Mouse (Mus musculus): Measurements from ENCODE around the gene Habp4.

The Habp4 gene

GRCm38 (mm10) chr13:64161548-64161915, at the start of gene Habp4:
Gene Habp4 (plus strand): TSS chr13:64161824.
- DNase-seq (ENCODE audit: low read depth), result peak; percentile 94

GRCm38 (mm10) chr13:64117442-64117841, 44.2 kb upstream of the Habp4 start:
- no peak for DNase-seq (ENCODE audit: low read depth)

DNA sequence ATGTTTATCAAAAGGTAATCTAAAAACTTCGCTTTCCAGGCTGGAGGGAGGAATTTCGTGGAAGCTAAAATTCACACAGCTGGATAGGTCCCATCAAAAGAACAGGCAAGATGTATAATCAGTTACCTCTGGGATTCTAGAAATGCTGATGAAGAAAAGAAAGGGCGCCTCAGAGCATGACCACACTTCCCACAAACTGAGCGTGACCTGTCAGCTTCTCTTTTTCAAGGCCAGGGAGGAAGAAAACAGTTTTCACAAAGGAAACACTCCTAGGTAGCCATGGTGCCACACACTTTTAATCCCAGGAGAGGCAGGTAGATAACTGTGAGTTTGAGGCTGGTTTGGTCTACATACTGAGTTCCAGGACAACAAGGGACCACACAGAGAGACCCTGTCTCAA, 40.9 kb upstream of the Habp4 start:
- no peak for DNase-seq (ENCODE audit: low read depth)

DNA sequence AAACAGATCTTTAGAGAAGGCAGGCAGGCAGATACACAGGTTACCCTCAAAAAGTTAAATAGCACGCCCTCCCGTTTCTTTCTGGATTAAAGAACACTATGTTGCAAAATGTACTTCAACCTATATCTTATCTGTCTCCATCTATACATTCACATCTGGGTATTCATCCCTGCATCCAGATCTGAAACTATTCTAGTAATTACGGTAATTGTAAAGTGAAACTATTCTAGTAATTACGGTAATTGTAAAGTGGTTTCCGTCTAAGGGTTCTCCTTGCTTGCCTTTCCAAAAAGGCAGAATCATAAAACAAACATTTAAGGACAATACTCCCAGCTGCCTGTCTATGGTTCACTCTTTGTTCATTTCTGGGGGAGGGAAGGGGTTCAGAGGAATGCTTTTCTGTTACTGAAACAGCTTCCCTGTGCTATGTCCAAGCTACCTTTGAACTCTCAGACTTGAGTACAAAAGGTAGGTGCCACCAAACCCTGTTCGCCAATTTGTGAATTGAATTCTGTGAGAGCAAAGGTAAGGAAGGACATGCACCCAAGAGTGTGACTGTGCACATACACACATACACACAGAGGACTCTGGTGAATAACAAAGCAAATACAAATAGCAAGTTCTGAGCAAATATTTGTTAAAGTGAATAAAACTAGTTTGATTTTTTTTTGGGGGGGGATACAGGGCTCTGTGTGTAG, 38.0 kb upstream of the Habp4 start:
- no peak for DNase-seq (ENCODE audit: low read depth)

GRCm38 (mm10) chr13:64124886-64125285, 36.7 kb upstream of the Habp4 start:
- DNase-seq (ENCODE audit: low read depth), result no peak

GRCm38 (mm10) chr13:64126316-64126715, 35.3 kb upstream of the Habp4 start:
- DNase-seq (ENCODE audit: low read depth), result no peak

- no peak for DNase-seq (ENCODE audit: low read depth)
Observed at GRCm38 (mm10) chr13:64128858-64129615, 32.6 kb upstream of the Habp4 start, which contains the start of gene Slc35d2. Gene Slc35d2 (minus strand): TSS chr13:64129368.

DNA sequence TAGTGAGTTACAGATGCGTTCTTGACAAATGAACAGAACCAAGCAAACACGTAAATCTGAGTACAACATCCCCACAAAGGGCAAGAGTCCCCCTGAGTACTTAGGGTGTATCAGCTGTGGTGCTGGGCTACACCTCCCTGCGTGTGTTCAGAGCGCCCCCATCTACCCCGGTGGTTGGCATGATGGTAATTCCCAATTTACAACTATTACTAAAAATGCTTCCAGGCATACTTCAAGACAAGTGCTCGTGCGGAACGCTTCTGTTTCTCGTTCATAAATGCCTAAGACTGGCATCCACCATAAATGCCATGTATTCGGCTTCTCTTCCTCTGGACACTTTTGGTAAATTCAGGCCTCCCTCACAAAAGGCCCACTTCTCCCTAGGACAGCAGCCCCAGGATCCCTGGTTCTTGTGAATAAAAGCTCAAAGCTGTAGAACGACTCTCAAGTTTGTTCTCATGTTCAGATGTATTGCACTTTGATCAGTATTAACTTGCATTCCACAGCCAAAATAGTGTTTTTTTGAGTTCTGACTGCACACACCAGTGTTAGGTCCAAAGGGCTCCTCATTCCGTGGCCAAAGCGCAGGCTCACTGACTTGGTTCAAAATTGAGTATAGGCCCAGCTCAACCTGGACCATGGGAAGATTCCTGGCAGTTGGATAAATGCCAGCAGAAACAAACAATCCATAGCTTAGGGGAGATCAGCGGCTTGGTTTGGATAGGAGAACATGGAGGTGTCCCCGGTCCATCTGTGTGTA, 31.8 kb upstream of the Habp4 start:
- DNase-seq (ENCODE audit: low read depth), result no peak

- no peak for DNase-seq (ENCODE audit: low read depth)
Observed at GRCm38 (mm10) chr13:64150121-64150520, 11.5 kb upstream of the Habp4 start.

DNA sequence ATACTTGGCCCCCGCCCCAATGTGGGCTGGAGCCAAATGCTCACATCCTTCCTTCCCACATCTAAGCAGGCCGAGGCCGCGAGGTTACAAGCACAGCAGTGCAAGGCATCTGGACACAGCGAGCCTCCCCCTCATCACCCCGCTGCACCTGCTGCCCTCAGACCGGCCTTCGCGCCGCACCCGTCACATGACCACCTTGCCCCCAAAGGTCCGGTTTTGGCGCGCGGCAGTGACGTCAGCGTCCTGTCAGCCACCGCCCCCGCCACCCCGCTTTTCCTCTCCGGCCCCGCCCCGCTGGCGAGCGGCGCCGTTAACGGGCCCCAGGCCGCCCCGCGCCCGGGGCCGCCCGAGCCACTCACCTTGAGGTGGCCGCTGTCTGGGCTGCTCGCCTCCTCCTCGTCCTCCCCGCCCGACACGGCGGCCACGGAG, 9.4 kb upstream of the Habp4 start:
- DNase-seq (ENCODE audit: low read depth), result peak; percentile 76

- DNase-seq (ENCODE audit: low read depth), result no peak
Observed at GRCm38 (mm10) chr13:64152671-64153082, 8.9 kb upstream of the Habp4 start.

GRCm38 (mm10) chr13:64153083-64153682, 8.4 kb upstream of the Habp4 start, which contains the start of gene Zfp367:
Gene Zfp367 (minus strand): TSS chr13:64153202.
- peak; percentile 96 for DNase-seq (ENCODE audit: low read depth)

DNA sequence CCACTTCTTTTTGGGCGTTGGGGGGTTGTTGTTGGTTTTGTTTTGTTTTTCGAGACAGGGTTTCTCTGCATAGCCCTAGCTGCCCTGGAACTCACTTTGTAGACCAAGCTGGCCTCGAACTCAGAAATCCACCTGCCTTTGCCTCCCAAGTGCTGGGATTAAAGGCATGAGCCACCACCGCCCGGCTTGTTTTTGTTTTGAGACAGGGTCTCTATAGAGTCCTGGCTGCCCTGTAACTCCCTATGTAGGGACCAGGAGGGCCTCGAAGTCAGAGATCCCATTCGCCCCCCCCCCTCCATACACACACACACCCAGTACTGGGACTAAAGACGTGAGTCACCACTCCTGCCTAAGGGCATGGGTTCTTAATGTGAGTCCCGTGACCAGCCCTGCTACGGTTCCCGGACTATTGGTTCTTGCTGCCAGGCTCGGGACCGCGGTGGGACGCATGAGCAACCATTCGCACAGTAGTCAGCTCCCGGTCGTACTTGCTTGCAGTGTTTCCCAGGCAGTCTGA, 7.8 kb upstream of the Habp4 start:
- DNase-seq (ENCODE audit: low read depth), result no peak

- DNase-seq (ENCODE audit: low read depth), result no peak
Observed at GRCm38 (mm10) chr13:64154651-64155050, 7.0 kb upstream of the Habp4 start.

GRCm38 (mm10) chr13:64155171-64155571, 6.5 kb upstream of the Habp4 start:
- no peak for DNase-seq (ENCODE audit: low read depth)

DNA sequence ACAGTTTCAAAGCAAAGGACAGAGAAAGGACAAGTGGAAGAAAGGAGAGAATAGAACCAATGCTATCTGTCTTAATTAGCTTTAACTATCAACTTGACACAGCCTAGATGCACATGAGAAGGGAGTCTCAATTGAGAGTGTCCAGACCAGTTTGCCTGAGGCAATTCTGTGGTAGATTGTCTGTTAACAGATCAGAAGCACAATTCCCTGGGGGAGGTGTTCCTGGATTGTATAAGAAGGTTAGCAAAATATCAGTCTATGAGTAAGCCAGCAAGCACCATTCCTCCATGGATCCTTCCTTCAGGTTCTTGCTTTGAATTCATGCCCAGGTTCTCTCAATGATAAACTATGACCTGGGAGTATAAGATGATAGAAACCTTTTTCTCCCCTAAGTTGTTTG, 4.7 kb upstream of the Habp4 start:
- DNase-seq (ENCODE audit: low read depth), result no peak

DNA sequence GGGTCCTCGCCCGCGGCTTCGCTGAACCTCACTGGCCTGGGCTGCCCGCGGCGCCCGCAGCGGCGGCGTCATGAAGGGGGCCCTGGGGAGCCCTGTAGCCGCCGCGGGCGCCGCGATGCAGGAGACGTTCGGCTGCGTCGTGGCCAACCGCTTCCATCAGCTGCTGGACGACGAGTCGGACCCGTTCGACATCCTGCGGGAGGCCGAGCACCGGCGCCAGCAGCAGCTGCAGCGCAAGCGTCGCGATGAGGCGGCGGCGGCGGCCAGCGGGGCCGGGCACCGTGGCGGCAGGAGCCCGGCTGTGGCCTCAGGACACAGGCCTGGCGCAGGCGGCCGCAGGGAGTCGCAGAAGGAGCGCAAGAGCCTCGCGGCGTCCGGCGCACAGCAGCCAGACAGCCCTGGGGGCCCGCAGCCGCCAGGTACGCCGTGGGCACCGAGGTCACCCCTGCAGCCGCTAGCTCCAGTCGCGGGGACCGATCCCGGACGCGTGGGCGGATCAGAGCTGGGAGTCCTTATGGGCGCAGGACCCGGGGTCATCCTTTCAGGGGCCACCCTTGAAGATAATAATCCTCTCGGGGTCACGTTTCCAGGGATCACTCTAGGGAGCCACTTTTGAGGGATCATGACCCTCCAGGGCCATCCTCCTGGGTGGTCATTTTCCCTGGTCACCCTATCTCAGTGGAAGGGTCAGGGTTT, 440 bp downstream of the Habp4 start:
- DNase-seq (ENCODE audit: low read depth), result no peak

- no peak for DNase-seq (ENCODE audit: low read depth)
Observed at GRCm38 (mm10) chr13:64162626-64163025, 1.0 kb downstream of the Habp4 start.

DNA sequence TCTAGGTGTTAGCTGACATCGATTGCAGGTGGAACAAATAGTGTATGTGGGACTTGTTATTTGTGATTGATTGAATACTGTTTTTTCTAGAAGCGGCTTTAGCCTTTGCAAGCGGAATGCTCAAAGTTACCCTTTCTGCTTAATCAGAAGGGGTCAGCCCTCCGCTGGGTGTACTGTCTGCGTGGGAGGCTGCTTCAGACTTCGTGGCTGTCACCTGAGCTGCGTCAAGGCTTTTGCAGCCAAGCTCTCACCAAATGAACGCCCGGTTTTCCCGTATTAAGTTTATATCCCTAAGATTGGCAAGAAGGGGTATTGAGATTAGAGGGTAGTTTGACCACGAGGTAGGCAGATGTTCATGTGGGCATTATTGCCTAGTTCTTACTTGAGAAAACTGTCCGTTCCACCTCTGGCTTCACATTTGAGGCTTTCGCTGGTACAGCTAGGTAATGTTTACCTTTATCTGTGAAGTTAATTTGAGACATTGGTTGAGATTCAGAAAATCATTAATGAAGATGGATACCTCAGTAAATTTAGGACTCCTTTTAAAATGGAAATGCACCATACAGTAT, 1.6 kb downstream of the Habp4 start:
- no peak for DNase-seq (ENCODE audit: low read depth)

- no peak for DNase-seq (ENCODE audit: low read depth)
Observed at GRCm38 (mm10) chr13:64169746-64170145, 8.1 kb downstream of the Habp4 start.

- DNase-seq (ENCODE audit: low read depth), result no peak
Observed at GRCm38 (mm10) chr13:64178000-64178399, 16.4 kb downstream of the Habp4 start.
